Mouse (Mus musculus) hindbrain, embryonic 11.5 days (tissue): ENCODE measurements around the gene Slf2. TPM values are rescaled to one million over a fixed set of nuclear protein-coding genes. Genes with fewer than 3 reads are reported as not detected.

ENCODE experiments used
- ATAC-seq: fragments of 200-750 bp; cut with Nextera tagmentation; 2 replicates; pipeline ENCODE4 v1.8.0; 2017; ENCODE audit warnings: mild to moderate bottlenecking, moderate TSS enrichment, moderate library complexity; ENCODE audit not compliant: low FRiP score
- DNase-seq: peaks from one replicate; pipeline ENCODE4 v3.0.0-alpha.2; 2015; ENCODE audit warnings: low spot score
- H3K27ac ChIP-seq: fragments of 300-500 bp; sonication (generic); 2 replicates; pipeline ENCODE4 v1.5.1; 2014; ENCODE audit warnings: mild to moderate bottlenecking, low read depth, low read length
- H3K27me3 ChIP-seq: fragments of 300-500 bp; sonication (generic); 2 replicates; pipeline ENCODE4 v1.6.1; 2014; ENCODE audit warnings: mild to moderate bottlenecking, low read length, moderate library complexity, mixed read lengths; ENCODE audit not compliant: control insufficient read depth, insufficient read depth
- H3K36me3 ChIP-seq: fragments of 300-500 bp; sonication (generic); 2 replicates; pipeline ENCODE4 v1.6.1; 2014; ENCODE audit warnings: mild to moderate bottlenecking, low read length, moderate library complexity, mixed read lengths; ENCODE audit not compliant: control insufficient read depth, insufficient read depth
- H3K4me1 ChIP-seq: fragments of 300-500 bp; sonication (generic); replicated peaks from 2 replicates; pipeline ENCODE4 v1.6.1; 2014; ENCODE audit warnings: low read length, mixed read lengths; ENCODE audit not compliant: control insufficient read depth, insufficient read depth
- H3K4me2 ChIP-seq: fragments of 300-500 bp; sonication (generic); replicated peaks from 2 replicates; pipeline ENCODE4 v1.6.1; 2014; ENCODE audit warnings: mild to moderate bottlenecking, low read depth, low read length
- H3K4me3 ChIP-seq: fragments of 300-500 bp; sonication (generic); 2 replicates; pipeline ENCODE4 v1.5.1; 2014; ENCODE audit warnings: low read depth, low read length
- H3K9ac ChIP-seq: fragments of 300-500 bp; sonication (generic); 2 replicates; pipeline ENCODE4 v1.6.1; 2014; ENCODE audit warnings: low read depth, low read length
- H3K9me3 ChIP-seq: fragments of 300-500 bp; sonication (generic); 2 replicates; pipeline ENCODE4 v1.6.1; 2016; ENCODE audit warnings: low read length; ENCODE audit not compliant: control insufficient read depth
- WGBS: fragments of 180-500 bp; shearing (Covaris S2); extraction: QIAGEN DNeasy Blood & Tissue Kit; methylation state at CpG from one replicate; pipeline ENCODE4 v1.1.7; 2014; 5-methylcytosine and 5-hydroxymethylcytosine counted together
- polyA plus RNA-seq: library from polyadenylated mRNA; unstranded; fragments of >200 nt; fragmentation: Nextera tagmentation; extraction: Ambion mirVana; gene quantifications from 2 replicates; pipeline ENCODE4 v1.2.1, GENCODE M21; 2014

Gene Slf2
- polyA plus RNA-seq, 1 experiment from 2014 or later = 44.7 TPM

DNA sequence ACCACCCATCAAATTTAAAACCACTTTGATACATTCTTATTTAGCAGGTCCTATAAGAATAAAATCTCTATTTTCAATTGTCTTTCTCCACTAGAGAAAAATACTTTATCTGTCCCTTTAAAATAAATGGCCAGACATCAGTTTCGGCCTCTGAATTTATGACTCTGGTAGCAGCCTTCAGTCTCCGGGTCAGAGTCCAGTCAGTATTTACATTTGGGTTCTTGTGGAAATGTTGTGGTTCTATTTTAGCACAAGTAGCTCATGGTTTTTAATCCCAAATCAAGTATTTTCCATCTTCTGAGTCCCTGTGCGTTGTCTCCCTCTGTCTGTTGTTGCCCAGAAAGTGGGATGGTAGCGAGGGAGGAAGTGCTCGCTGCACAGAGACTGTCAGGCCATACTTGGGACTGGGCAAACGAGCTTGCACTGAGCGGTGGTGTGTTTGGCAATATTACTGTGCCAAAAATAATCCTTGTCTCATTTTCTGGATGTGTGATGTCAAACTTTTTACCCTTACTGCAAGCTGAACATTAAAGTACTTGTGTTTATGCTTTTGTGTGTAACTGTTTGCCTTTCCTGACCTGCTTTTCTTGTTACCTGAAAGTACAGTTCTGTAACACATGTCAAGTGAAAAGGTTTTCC, 51.6 kb downstream of the Slf2 start:
- Histone ChIP-seq H3K36me3 (no peaks in the 10 kb centered on the region), H3K4me3 (no peak overlapping the region), H3K27me3 (no peaks in the 10 kb centered on the region), H3K27ac (no peak overlapping the region), H3K9me3 (no peaks in the 10 kb centered on the region), H3K9ac (no peak overlapping the region), H3K4me1 (no peaks in the 10 kb centered on the region), H3K4me2 (no peak overlapping the region)
- ATAC-seq (no peak), DNase-seq (no peak)
- WGBS = 87% methylated on average over 7 of the region's 7 CpGs

DNA sequence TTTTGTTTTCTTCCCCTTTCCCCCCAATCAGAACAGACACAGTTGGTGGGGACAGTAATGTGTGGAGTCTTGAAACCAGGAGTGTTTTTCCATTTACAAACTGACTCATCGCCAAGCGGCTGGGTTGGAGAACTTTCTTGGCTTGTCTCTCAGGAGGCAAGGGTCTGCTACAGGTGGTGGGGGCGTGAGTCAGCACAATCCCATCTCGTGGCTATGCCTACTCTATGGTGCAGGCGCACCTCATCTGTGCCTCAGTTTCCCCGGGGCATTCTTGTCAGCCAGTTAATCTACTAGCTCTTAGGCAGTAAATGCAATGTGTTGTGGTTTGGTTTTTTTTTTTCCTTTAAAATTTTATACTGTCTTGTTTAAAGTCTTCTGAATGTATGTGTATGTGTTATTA, 52.4 kb downstream of the Slf2 start:
- no peaks in the 10 kb centered on the region for H3K36me3 ChIP-seq
- no peak overlapping the region for H3K4me2 ChIP-seq
- ATAC-seq (no peak), DNase-seq (no peak)
- no peaks in the 10 kb centered on the region for H3K27me3 ChIP-seq
- H3K9me3 ChIP-seq = no peaks in the 10 kb centered on the region
- no peaks in the 10 kb centered on the region for H3K4me1 ChIP-seq
- 94% methylated on average over 6 of the region's 6 CpGs for WGBS
- H3K4me3 ChIP-seq = no peak overlapping the region
- H3K9ac ChIP-seq = no peak overlapping the region
- no peak overlapping the region for H3K27ac ChIP-seq

DNA sequence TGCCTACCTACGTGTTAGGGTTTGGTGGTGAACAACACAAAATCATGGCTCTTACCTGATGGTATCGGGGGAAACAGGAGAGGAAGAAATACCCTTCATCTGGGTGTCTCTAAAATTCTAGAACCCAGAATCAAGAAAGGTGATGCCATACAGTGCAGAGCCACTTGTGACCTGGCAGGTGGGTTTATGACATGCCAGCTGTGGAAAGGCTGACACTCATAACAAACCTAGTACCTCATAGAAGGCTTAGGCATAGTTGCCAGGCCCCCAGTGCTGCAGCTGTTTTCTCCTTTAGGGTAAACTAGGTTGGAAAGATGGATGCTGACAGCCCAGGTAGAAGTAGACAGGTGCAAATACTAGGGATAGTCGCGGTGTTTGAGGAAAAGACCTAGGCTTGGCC, 53.5 kb downstream of the Slf2 start:
- H3K36me3 ChIP-seq = no peaks in the 10 kb centered on the region
- 96% methylated on average over 4 of the region's 4 CpGs for WGBS
- no peaks in the 10 kb centered on the region for H3K27me3 ChIP-seq
- no peak overlapping the region for H3K4me3 ChIP-seq
- H3K4me2 ChIP-seq = no peak overlapping the region
- no peak overlapping the region for H3K27ac ChIP-seq
- no peak for DNase-seq
- H3K4me1 ChIP-seq = 0 out of 2 replicates have a peak, but pooled peaks cover 2% of the 10 kb centered on the region
- ATAC-seq = no peak
- H3K9ac ChIP-seq = no peak overlapping the region
- H3K9me3 ChIP-seq = no peaks in the 10 kb centered on the region

DNA sequence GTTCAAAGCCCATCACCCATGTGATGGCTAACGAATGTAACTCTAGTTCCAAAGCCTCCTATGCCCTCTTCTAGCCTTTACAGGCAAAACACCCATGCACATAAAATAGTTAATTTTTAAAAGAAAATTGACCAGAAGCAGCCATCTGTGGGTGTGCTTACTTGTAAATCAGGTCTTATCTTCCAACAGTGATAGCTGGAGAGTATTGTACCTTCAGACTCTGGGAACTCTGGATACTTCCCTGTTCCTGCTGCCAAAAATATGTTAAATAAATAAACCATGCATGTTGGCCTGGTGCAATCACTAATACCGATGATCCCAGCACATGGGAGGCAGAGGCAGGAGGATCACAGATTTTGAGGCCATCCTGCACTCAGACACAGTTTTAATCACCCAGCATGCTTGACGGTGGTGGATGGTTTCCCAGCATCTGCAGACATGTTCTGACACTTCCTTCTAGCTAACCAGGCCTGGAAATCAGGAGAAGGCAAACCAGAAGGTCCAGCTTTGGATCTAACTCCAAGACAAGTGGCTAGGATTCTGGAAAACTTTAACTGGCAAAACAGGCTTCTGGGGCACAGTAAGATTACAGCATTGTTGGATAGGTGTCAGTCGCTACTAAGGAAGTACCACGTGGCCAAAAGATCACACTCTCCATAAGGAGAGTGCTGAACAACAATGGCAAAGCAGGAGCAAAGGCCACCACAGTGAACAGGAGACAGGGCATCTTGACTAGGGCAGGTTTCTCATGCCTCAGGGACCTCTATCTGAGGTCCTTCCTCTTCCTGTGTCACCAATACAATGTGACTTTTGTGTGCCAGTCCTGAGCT, 54.4 kb downstream of the Slf2 start:
- Histone ChIP-seq H3K27me3 (no peaks in the 10 kb centered on the region), H3K9ac (no peak overlapping the region), H3K4me2 (no peak overlapping the region), H3K4me1 (peaks cover 5% of the 10 kb centered on the region; the same call in 1 of the 2 replicates), H3K27ac (no peak overlapping the region), H3K36me3 (no peaks in the 10 kb centered on the region), H3K4me3 (no peak overlapping the region), H3K9me3 (no peaks in the 10 kb centered on the region)
- DNase-seq (no peak), ATAC-seq (no peak)
- 69% methylated on average over 5 of the region's 5 CpGs for WGBS

DNA sequence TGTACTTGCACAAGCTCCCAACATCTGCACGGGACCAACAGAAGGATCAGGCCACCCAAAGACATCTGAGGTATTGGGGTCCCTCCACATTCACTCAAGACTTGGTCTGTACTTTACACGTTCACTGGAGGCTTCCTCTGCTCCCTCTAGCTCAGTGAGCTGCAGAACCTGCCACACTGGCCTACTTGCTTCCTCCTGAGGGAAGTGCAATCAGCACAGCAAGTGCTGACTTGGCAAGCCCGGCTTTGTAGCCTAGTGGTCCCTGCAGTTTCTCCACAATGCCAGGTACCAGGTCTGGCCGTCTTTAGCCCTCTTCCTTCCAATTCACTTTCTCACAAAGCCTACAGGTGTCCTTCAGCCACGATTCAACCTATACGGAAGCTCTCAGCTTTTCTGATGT, 56.1 kb downstream of the Slf2 start:
- no peak overlapping the region for H3K9ac ChIP-seq
- ATAC-seq (no peak), DNase-seq (no peak)
- H3K4me3 ChIP-seq = no peak overlapping the region
- no peak overlapping the region for H3K4me2 ChIP-seq
- H3K9me3 ChIP-seq = no peaks in the 10 kb centered on the region
- H3K27me3 ChIP-seq = no peaks in the 10 kb centered on the region
- H3K36me3 ChIP-seq = no peaks in the 10 kb centered on the region
- peaks cover 5% of the 10 kb centered on the region; the same call in 1 of the 2 replicates for H3K4me1 ChIP-seq
- WGBS = 76% methylated on average over 6 of the region's 6 CpGs
- H3K27ac ChIP-seq = no peak overlapping the region

DNA sequence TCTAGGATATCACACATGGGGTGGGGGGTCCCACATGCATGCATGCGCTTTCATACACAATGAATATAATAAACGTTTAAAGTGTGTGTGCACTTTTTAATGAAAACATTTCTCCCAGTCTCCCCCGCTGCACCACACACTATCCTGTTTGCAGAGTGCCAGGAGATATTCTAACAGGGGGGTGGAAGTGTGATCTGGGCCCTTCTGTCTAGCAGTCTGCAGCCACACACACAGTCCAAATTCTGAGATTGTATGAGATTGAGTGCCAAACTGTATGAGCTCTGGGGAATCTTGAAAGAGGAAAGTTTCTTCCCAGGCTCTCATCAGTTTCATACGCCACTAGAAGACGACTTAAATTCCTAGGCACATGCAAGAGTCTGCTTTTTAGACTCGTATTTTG, 56.9 kb downstream of the Slf2 start:
- 67% methylated on average over 6 of the region's 6 CpGs for WGBS
- no peaks in the 10 kb centered on the region for H3K36me3 ChIP-seq
- ATAC-seq = no peak

GRCm38 (mm10) chr19:44988321-44988720, 57.4 kb downstream of the Slf2 start:
- Histone ChIP-seq H3K9ac (peak overlapping the region; percentile 73), H3K4me3 (peak overlapping the region; percentile 57), H3K4me1 (peaks cover 5% of the 10 kb centered on the region; the same call in 1 of the 2 replicates), H3K4me2 (peak overlapping the region; percentile 90), H3K27me3 (no peaks in the 10 kb centered on the region), H3K27ac (0 out of 2 replicates have a peak overlapping the region, but pooled peaks have one; percentile 30), H3K36me3 (no peaks in the 10 kb centered on the region), H3K9me3 (no peaks in the 10 kb centered on the region)
- no peak for DNase-seq
- 33% methylated on average over 9 of the region's 9 CpGs for WGBS
- ATAC-seq = no peak

More for the DNA sequence above, 56.9 kb downstream of the Slf2 start:
- H3K4me1 ChIP-seq = peaks cover 5% of the 10 kb centered on the region; the same call in 1 of the 2 replicates
- no peaks in the 10 kb centered on the region for H3K27me3 ChIP-seq
- H3K9me3 ChIP-seq = no peaks in the 10 kb centered on the region
- DNase-seq = no peak
- no peak overlapping the region; the same call in 1 of the 2 replicates for H3K9ac ChIP-seq
- no peak overlapping the region for H3K4me3 ChIP-seq
- no peak overlapping the region for H3K4me2 ChIP-seq
- H3K27ac ChIP-seq = no peak overlapping the region

GRCm38 (mm10) chr19:44988831-44989566, 58.0 kb downstream of the Slf2 start, which contains the start of gene Sema4g:
Sema4g (plus strand) TSS chr19:44989101.
- H3K9ac ChIP-seq = peak within 1 kb of the TSS; percentile 73
- ATAC-seq (peak; percentile 87), DNase-seq (peak; percentile 82)
- no peaks in the 10 kb centered on the region for H3K9me3 ChIP-seq
- peak within 1 kb of the TSS; percentile 57 for H3K4me3 ChIP-seq
- H3K27ac ChIP-seq = peak within 1 kb of the TSS; percentile 37; the same call in 1 of the 2 replicates
- H3K27me3 ChIP-seq = no peaks in the 10 kb centered on the region
- H3K4me2 ChIP-seq = peak within 1 kb of the TSS; percentile 90
- H3K4me1 ChIP-seq = peaks cover 5% of the 10 kb centered on the region; the same call in 1 of the 2 replicates
- 1% methylated on average over 41 of the region's 58 CpGs for WGBS
- no peaks in the 10 kb centered on the region for H3K36me3 ChIP-seq
